Mouse (Mus musculus) forebrain, embryonic 12.5 days (tissue): ENCODE data around the gene Krt81. TPM values are rescaled to one million over a fixed set of nuclear protein-coding genes. Genes with fewer than 3 reads are reported as not detected.

Source experiments
- polyA plus RNA-seq: library from polyadenylated mRNA; unstranded; fragments of >200 nt; fragmentation: Nextera tagmentation; extraction: Ambion mirVana; gene quantifications from 2 replicates; pipeline ENCODE4 v1.2.1, GENCODE M21; 2016

The Krt81 gene
- polyA plus RNA-seq, 1 experiment from 2014 or later = not detected

Other genes with a start within 250 kb of the Krt81 start
- 4.1 and 4.7 TPM in 2 replicates for gene Grasp, start 239.6 kb downstream of the Krt81 start, polyA plus RNA-seq
- gene Nr4a1, start 209.5 kb downstream of the Krt81 start, polyA plus RNA-seq = 2.9 and 3.6 TPM in 2 replicates
- gene Atg101, start 179.5 kb downstream of the Krt81 start, polyA plus RNA-seq = 61.9 and 63.2 TPM in 2 replicates
- 0.27 and 0.28 TPM in 2 replicates for gene 6030408B16Rik, start 170.5 kb downstream of the Krt81 start, polyA plus RNA-seq
- not detected in 2 replicates for gene Krt80, start 93.6 kb downstream of the Krt81 start, polyA plus RNA-seq
- 3.9 and 6.4 TPM in 2 replicates for gene Krt7, start 52.7 kb downstream of the Krt81 start, polyA plus RNA-seq
- gene Krt87, start 24.9 kb downstream of the Krt81 start, polyA plus RNA-seq = 0.17 and 0.22 TPM in 2 replicates
- not detected in 2 replicates for gene Krt88, start 16.0 kb downstream of the Krt81 start, polyA plus RNA-seq
- not detected in 2 replicates for gene Krt86, start 9.7 kb upstream of the Krt81 start, polyA plus RNA-seq
- gene Krt83, start 27.8 kb upstream of the Krt81 start, polyA plus RNA-seq = not detected in 2 replicates
- gene Gm49425, start 53.5 kb upstream of the Krt81 start, polyA plus RNA-seq = not detected in 2 replicates
- not detected in 2 replicates for gene Krt84, start 69.1 kb upstream of the Krt81 start, polyA plus RNA-seq
- gene Krt82, start 86.9 kb upstream of the Krt81 start, polyA plus RNA-seq = not detected in 2 replicates
- gene Krt90, start 99.2 kb upstream of the Krt81 start, polyA plus RNA-seq = 0.11 and 0.22 TPM in 2 replicates
- 0.09 and 0.12 TPM in 2 replicates for gene Krt75, start 110.2 kb upstream of the Krt81 start, polyA plus RNA-seq
- gene Gm5414, start 164.4 kb upstream of the Krt81 start, polyA plus RNA-seq = not detected in 2 replicates
- not detected in 2 replicates for gene Gm5478, start 183.6 kb upstream of the Krt81 start, polyA plus RNA-seq
- gene Krt6b, start 216.5 kb upstream of the Krt81 start, polyA plus RNA-seq = not detected in 2 replicates
- gene Krt6a, start 230.6 kb upstream of the Krt81 start, polyA plus RNA-seq = not detected in 2 replicates
- 3.7 and 6.3 TPM in 2 replicates for gene Krt5, start 249.1 kb upstream of the Krt81 start, polyA plus RNA-seq